ENCODE assay signal across 7 mouse cellular contexts in the genomic region with DNA sequence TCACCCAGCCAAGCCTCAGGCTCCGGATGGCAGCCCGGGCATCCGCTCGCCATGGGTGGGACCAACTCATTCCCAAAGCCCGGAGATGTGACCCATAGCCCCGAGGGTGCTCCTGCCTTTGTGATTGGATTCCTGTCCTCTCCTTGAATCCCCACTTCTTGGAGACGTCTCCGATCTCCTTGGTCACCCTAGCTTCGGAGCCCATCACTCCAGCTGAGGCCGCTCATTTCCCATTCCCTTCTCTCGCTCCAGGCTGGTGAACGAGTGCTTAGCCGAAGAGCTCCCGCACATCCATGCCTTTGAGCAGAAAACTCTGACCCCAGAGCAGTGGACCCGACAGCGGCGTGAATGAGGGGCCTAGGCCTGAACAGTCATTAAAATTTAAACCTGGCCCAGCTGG. TPM values are rescaled to one million over a fixed set of nuclear protein-coding genes. Genes with fewer than 3 reads are reported as not detected.
DNase-seq lines count a peak whose midpoint lies in the region; ATAC-seq lines count a peak whose summit lies in the region.

No protein-coding gene starts in this region.

- peak overlapping the region; percentile 96 for H3K4me3 ChIP-seq in megakaryocyte, embryonic 14.5 days (replicated peaks)
- peak overlapping the region; percentile 73 for H3K4me3 ChIP-seq in forebrain, embryonic 11.5 days (ENCODE audit: low read depth, low read length)
- peak overlapping the region; percentile 84 for H3K4me3 ChIP-seq in limb, embryonic 13.5 days
- H3K4me3 ChIP-seq in stomach, embryonic 15.5 days (replicated peaks): peak overlapping the region; percentile 93

- no peak overlapping the region for H3K27ac ChIP-seq in forebrain, embryonic 11.5 days (ENCODE audit: low read depth, low read length)
- H3K27ac ChIP-seq in limb, embryonic 13.5 days: peak overlapping the region; percentile 61; the same call in 1 of the 2 replicates
- peak overlapping the region; percentile 62; the same call in 1 of the 2 replicates for H3K27ac ChIP-seq in stomach, embryonic 15.5 days

- H3K27me3 ChIP-seq in megakaryocyte, embryonic 14.5 days (replicated peaks): no peaks in the 10 kb centered on the region
- H3K27me3 ChIP-seq in forebrain, embryonic 11.5 days (ENCODE audit: control insufficient read depth, insufficient read depth, low read length): no peaks in the 10 kb centered on the region
- H3K27me3 ChIP-seq in limb, embryonic 13.5 days: no peaks in the 10 kb centered on the region
- no peaks in the 10 kb centered on the region for H3K27me3 ChIP-seq in stomach, embryonic 15.5 days (replicated peaks)

- peak overlapping the region; percentile 76 for H3K9ac ChIP-seq in forebrain, embryonic 11.5 days (ENCODE audit: low read length)
- H3K9ac ChIP-seq in limb, embryonic 13.5 days: peak overlapping the region; percentile 87
- peak overlapping the region; percentile 87 for H3K9ac ChIP-seq in stomach, embryonic 15.5 days

- H3K4me1 ChIP-seq in megakaryocyte, embryonic 14.5 days: peaks cover 86% of the 10 kb centered on the region
- peaks cover 15% of the 10 kb centered on the region for H3K4me1 ChIP-seq in forebrain, embryonic 11.5 days (replicated peaks; ENCODE audit: control insufficient read depth, insufficient read depth, low read length)
- peaks cover 28% of the 10 kb centered on the region for H3K4me1 ChIP-seq in limb, embryonic 13.5 days
- peaks cover 15% of the 10 kb centered on the region for H3K4me1 ChIP-seq in stomach, embryonic 15.5 days

- H3K4me2 ChIP-seq in forebrain, embryonic 11.5 days (ENCODE audit: low read depth, low read length, severe bottlenecking): peak overlapping the region; percentile 95
- peak overlapping the region; percentile 96 for H3K4me2 ChIP-seq in limb, embryonic 13.5 days (replicated peaks)
- H3K4me2 ChIP-seq in stomach, embryonic 15.5 days: peak overlapping the region; percentile 95

- H3K9me3 ChIP-seq in megakaryocyte, embryonic 14.5 days: no peaks in the 10 kb centered on the region
- H3K9me3 ChIP-seq in forebrain, embryonic 11.5 days (ENCODE audit: control insufficient read depth, low read length): no peaks in the 10 kb centered on the region
- H3K9me3 ChIP-seq in limb, embryonic 13.5 days: no peaks in the 10 kb centered on the region
- no peaks in the 10 kb centered on the region for H3K9me3 ChIP-seq in stomach, embryonic 15.5 days

- WGBS in forebrain, embryonic 11.5 days: 5% methylated on average over 17 of the region's 17 CpGs
- 2% methylated on average over 17 of the region's 17 CpGs for WGBS in limb, embryonic 13.5 days
- 3% methylated on average over 17 of the region's 17 CpGs for WGBS in stomach, embryonic 15.5 days

- ATAC-seq in megakaryocyte, adult 5-6 weeks (ENCODE audit: poor library complexity, severe bottlenecking): no peak
- ATAC-seq in forebrain, embryonic 11.5 days (replicated peaks; ENCODE audit: low FRiP score): no peak
- ATAC-seq in limb, embryonic 13.5 days (ENCODE audit: low FRiP score, low read depth): no peak; the same call in 1 of the 2 replicates
- no peak for ATAC-seq in stomach, embryonic 15.5 days (ENCODE audit: insufficient read depth, low FRiP score, low read depth)

- no peak for DNase-seq in forebrain, embryonic 11.5 days (ENCODE audit: low spot score)
- no peak for DNase-seq in T-cell, adult 2 months (ENCODE audit: low spot score)
- DNase-seq in layer of hippocampus, postnatal 10 days (ENCODE audit: low spot score in 2 of 2): no peak

- peaks cover 66% of the 10 kb centered on the region for H3K36me3 ChIP-seq in megakaryocyte, embryonic 14.5 days (replicated peaks; ENCODE audit: low read length)
- H3K36me3 ChIP-seq in forebrain, embryonic 11.5 days (ENCODE audit: control insufficient read depth, insufficient read depth, low read length): no peaks in the 10 kb centered on the region; the same call in 1 of the 2 replicates
- peaks cover 18% of the 10 kb centered on the region for H3K36me3 ChIP-seq in limb, embryonic 13.5 days
- peaks cover 9% of the 10 kb centered on the region for H3K36me3 ChIP-seq in stomach, embryonic 15.5 days

RNA-seq across cellular contexts. Expression of a gene that starts 0.7 kb away (rescaled TPM):
- polyA plus RNA-seq in megakaryocyte, embryonic 14.5 days (2012; ENCODE audit: insufficient read depth, low replicate concordance): 7.3 and 9.7 TPM in 2 replicates
- total RNA-seq in megakaryocyte, adult 5-6 weeks (2015): 4.1 and 6.0 TPM in 2 replicates
- 4.7 and 5.9 TPM in 2 replicates for total RNA-seq in megakaryocyte, adult 5-6 weeks (2017)
- polyA plus RNA-seq in forebrain, embryonic 11.5 days (2014; fragmentation: Nextera tagmentation; extraction: Ambion mirVana): 11.2 and 13.1 TPM in 2 replicates
- polyA plus RNA-seq in limb, embryonic 13.5 days (2015; fragmentation: Nextera tagmentation; extraction: Ambion mirVana): 15.2 and 15.9 TPM in 2 replicates
- polyA plus RNA-seq in stomach, embryonic 15.5 days (2015; fragmentation: Nextera tagmentation; extraction: Ambion mirVana): 7.9 and 9.6 TPM in 2 replicates
- 10 to 100 TPM; 20.1 to 21.5 TPM for total RNA-seq in layer of hippocampus, postnatal 10 days (2021)

RNA-seq across cellular contexts. Expression of a gene that starts 1.1 kb away (rescaled TPM):
- polyA plus RNA-seq in megakaryocyte, embryonic 14.5 days (2012; ENCODE audit: insufficient read depth, low replicate concordance): 185 and 696 TPM in 2 replicates
- 49.8 and 60.5 TPM in 2 replicates for total RNA-seq in megakaryocyte, adult 5-6 weeks (2015)
- 106 and 161 TPM in 2 replicates for total RNA-seq in megakaryocyte, adult 5-6 weeks (2017)
- 162 and 167 TPM in 2 replicates for polyA plus RNA-seq in forebrain, embryonic 11.5 days (2014; fragmentation: Nextera tagmentation; extraction: Ambion mirVana)
- 134 and 138 TPM in 2 replicates for polyA plus RNA-seq in limb, embryonic 13.5 days (2015; fragmentation: Nextera tagmentation; extraction: Ambion mirVana)
- polyA plus RNA-seq in stomach, embryonic 15.5 days (2015; fragmentation: Nextera tagmentation; extraction: Ambion mirVana): 105 and 114 TPM in 2 replicates
- total RNA-seq in layer of hippocampus, postnatal 10 days (2021): 100 to 1,000 TPM; 114 to 137 TPM

RNA-seq across cellular contexts. Expression of a gene that starts 11.3 kb away (rescaled TPM):
- 1,070 and 1,578 TPM in 2 replicates for polyA plus RNA-seq in megakaryocyte, embryonic 14.5 days (2012; ENCODE audit: insufficient read depth, low replicate concordance)
- total RNA-seq in megakaryocyte, adult 5-6 weeks (2015): 1,020 and 1,059 TPM in 2 replicates
- 1,317 and 1,554 TPM in 2 replicates for total RNA-seq in megakaryocyte, adult 5-6 weeks (2017)
- 39.0 and 45.8 TPM in 2 replicates for polyA plus RNA-seq in forebrain, embryonic 11.5 days (2014; fragmentation: Nextera tagmentation; extraction: Ambion mirVana)
- polyA plus RNA-seq in limb, embryonic 13.5 days (2015; fragmentation: Nextera tagmentation; extraction: Ambion mirVana): 34.1 and 36.6 TPM in 2 replicates
- 50.1 and 51.9 TPM in 2 replicates for polyA plus RNA-seq in stomach, embryonic 15.5 days (2015; fragmentation: Nextera tagmentation; extraction: Ambion mirVana)
- 100 to 1,000 TPM; 145 to 151 TPM for total RNA-seq in layer of hippocampus, postnatal 10 days (2021)

RNA-seq across cellular contexts. Expression of a gene that starts 20.1 kb away (rescaled TPM):
- polyA plus RNA-seq in megakaryocyte, embryonic 14.5 days (2012; ENCODE audit: insufficient read depth, low replicate concordance): 0.87 and 3.0 TPM in 2 replicates
- 4.8 and 6.6 TPM in 2 replicates for total RNA-seq in megakaryocyte, adult 5-6 weeks (2015)
- 6.6 and 6.9 TPM in 2 replicates for total RNA-seq in megakaryocyte, adult 5-6 weeks (2017)
- polyA plus RNA-seq in forebrain, embryonic 11.5 days (2014; fragmentation: Nextera tagmentation; extraction: Ambion mirVana): 0.21 and 0.52 TPM in 2 replicates
- polyA plus RNA-seq in limb, embryonic 13.5 days (2015; fragmentation: Nextera tagmentation; extraction: Ambion mirVana): 4.6 and 4.8 TPM in 2 replicates
- 7.1 and 9.7 TPM in 2 replicates for polyA plus RNA-seq in stomach, embryonic 15.5 days (2015; fragmentation: Nextera tagmentation; extraction: Ambion mirVana)
- 1 to 10 TPM; 3.8 to 5.3 TPM for total RNA-seq in layer of hippocampus, postnatal 10 days (2021)

RNA-seq across cellular contexts. Expression of a gene that starts 47.2 kb away (rescaled TPM):
- 31.0 and 69.1 TPM in 2 replicates for polyA plus RNA-seq in megakaryocyte, embryonic 14.5 days (2012; ENCODE audit: insufficient read depth, low replicate concordance)
- total RNA-seq in megakaryocyte, adult 5-6 weeks (2015): 42.1 and 55.6 TPM in 2 replicates
- total RNA-seq in megakaryocyte, adult 5-6 weeks (2017): 27.3 and 35.5 TPM in 2 replicates
- polyA plus RNA-seq in forebrain, embryonic 11.5 days (2014; fragmentation: Nextera tagmentation; extraction: Ambion mirVana): 53.6 and 72.3 TPM in 2 replicates
- polyA plus RNA-seq in limb, embryonic 13.5 days (2015; fragmentation: Nextera tagmentation; extraction: Ambion mirVana): 56.8 and 63.8 TPM in 2 replicates
- polyA plus RNA-seq in stomach, embryonic 15.5 days (2015; fragmentation: Nextera tagmentation; extraction: Ambion mirVana): 43.5 and 53.8 TPM in 2 replicates
- total RNA-seq in layer of hippocampus, postnatal 10 days (2021): 10 to 100 TPM; 27.1 to 36.3 TPM

Comparison
In these comparisons a context has a peak if more than half of its experiments do, and no peak if none do; other contexts are left out.
1. RNA of a gene that starts 11.3 kb away (polyA plus RNA-seq): 1,070 to 1,578 TPM in megakaryocyte, embryonic 14.5 days; 50.1 to 51.9 TPM in stomach, embryonic 15.5 days, 39.0 to 45.8 TPM in forebrain, embryonic 11.5 days and 34.1 to 36.6 TPM in limb, embryonic 13.5 days; every median in the first group is over 10 times any median in the second.
2. Peak in every context shown above with its lines, with median percentiles within 50 percentile points of each other: H3K4me3 ChIP-seq, H3K4me2 ChIP-seq and H3K9ac ChIP-seq.